11 mouse cellular contexts compared by ENCODE assay signal in genomic region chr2:137323445-137323844, GRCm38 (mm10).
"Had no signal": no experiment of that assay in that cellular context is flagged by ENCODE, and none has a peak within 500 bp of the region (broad histone marks: within the 10 kb centered on the region; RNA-seq: fewer than 3 reads in every experiment).

No protein-coding gene starts in this region.

- DNase-seq: liver; liver, embryonic 13.5 days; liver, postnatal 0 days; lung, adult 18-20 months; lung, adult 2 months; lung, embryonic 14.5 days; lung, postnatal 10 days; lung, postnatal 14 days; lung, postnatal 36 days; lung, postnatal 4 days; midbrain, embryonic 14.5 days had no signal
